Mouse (Mus musculus) intestine, embryonic 14.5 days (tissue): ENCODE measurements at regions not wholly inside any gene's neighbourhood (a gene's known extent, or its start where the extent isn't known, plus 50 kb on each side); places are given as distances from the start of the nearest gene placed in this dataset.

Source experiments
- ATAC-seq: fragments of 200-750 bp; cut with Nextera tagmentation; replicated peaks from 2 replicates; pipeline ENCODE4 v1.8.0; 2017; ENCODE audit warnings: low read depth, moderate number of reproducible peaks, moderate TSS enrichment, moderate library complexity; ENCODE audit not compliant: low FRiP score, low TSS enrichment
- DNase-seq: peaks from one replicate; pipeline ENCODE4 v3.0.0-alpha.2; 2018; ENCODE audit warnings: low spot score
- H3K27ac ChIP-seq: fragments of 300-500 bp; sonication (generic); 2 replicates; pipeline ENCODE4 v1.5.1; 2014; ENCODE audit warnings: low read depth, mild to moderate bottlenecking, control low read depth
- H3K27me3 ChIP-seq: fragments of 300-500 bp; sonication (generic); replicated peaks from 2 replicates; pipeline ENCODE4 v1.6.1; 2014; ENCODE audit warnings: low read length, control low read depth; ENCODE audit not compliant: control insufficient read depth, insufficient read depth
- H3K36me3 ChIP-seq: fragments of 300-500 bp; sonication (generic); 2 replicates; pipeline ENCODE4 v1.6.1; 2014; ENCODE audit warnings: low read length, control low read depth; ENCODE audit not compliant: control insufficient read depth, insufficient read depth
- H3K4me1 ChIP-seq: fragments of 300-500 bp; sonication (generic); replicated peaks from 2 replicates; pipeline ENCODE4 v1.6.1; 2014; ENCODE audit warnings: low read length, control low read depth, mixed read lengths; ENCODE audit not compliant: control insufficient read depth, insufficient read depth
- H3K4me2 ChIP-seq: fragments of 300-500 bp; sonication (generic); 2 replicates; pipeline ENCODE4 v1.6.1; 2014; ENCODE audit warnings: low read length
- H3K4me3 ChIP-seq: fragments of 300-500 bp; sonication (generic); 2 replicates; pipeline ENCODE4 v1.5.1; 2014; ENCODE audit warnings: low read depth, low read length, control low read depth, mixed read lengths
- H3K9ac ChIP-seq: fragments of 300-500 bp; sonication (generic); 2 replicates; pipeline ENCODE4 v1.6.1; 2014; ENCODE audit warnings: mild to moderate bottlenecking, low read length
- H3K9me3 ChIP-seq: fragments of 300-500 bp; sonication (generic); 2 replicates; pipeline ENCODE4 v1.6.1; 2016; ENCODE audit warnings: low read length, control low read depth; ENCODE audit not compliant: control insufficient read depth
- WGBS: fragments of 180-500 bp; shearing (Covaris S2); extraction: QIAGEN DNeasy Blood & Tissue Kit; methylation state at CpG from one replicate; pipeline ENCODE4 v1.1.7; 2014; 5-methylcytosine and 5-hydroxymethylcytosine counted together

DNA sequence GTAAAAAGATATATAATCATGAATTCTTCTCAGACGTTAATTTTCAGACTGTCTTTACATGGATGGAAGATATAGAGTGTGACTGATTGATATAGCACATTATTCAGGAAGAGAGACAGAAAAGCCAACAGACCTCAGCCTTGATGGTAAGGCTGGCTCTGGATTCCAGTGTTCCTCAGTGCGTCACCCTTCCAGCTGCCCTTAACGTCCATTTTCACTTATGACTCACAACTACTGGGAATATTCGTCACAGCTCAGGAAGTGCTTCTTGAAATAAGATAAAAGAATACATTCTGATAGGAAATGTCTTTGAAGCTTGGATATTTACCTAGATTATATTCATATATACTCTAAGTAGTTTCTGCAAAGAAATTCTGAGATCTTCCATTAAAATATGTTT is 923.8 kb downstream of the Flrt2 start:
- Histone ChIP-seq H3K9ac (no peak overlapping the region), H3K9me3 (no peaks in the 10 kb centered on the region), H3K27me3 (no peaks in the 10 kb centered on the region), H3K27ac (no peak overlapping the region), H3K4me3 (no peak overlapping the region), H3K4me1 (no peaks in the 10 kb centered on the region), H3K36me3 (no peaks in the 10 kb centered on the region), H3K4me2 (no peak overlapping the region)
- no peak for DNase-seq
- ATAC-seq: no peak
- 81% methylated on average over 4 of the region's 4 CpGs for WGBS

- Histone ChIP-seq H3K4me3 (no peak overlapping the region), H3K27me3 (no peaks in the 10 kb centered on the region), H3K36me3 (no peaks in the 10 kb centered on the region), H3K27ac (no peak overlapping the region), H3K9me3 (no peaks in the 10 kb centered on the region), H3K4me1 (no peaks in the 10 kb centered on the region), H3K4me2 (no peak overlapping the region), H3K9ac (no peak overlapping the region)
- ATAC-seq (no peak), DNase-seq (no peak)
- WGBS: 92% methylated on average over 2 of the region's 2 CpGs
Measured at GRCm38 (mm10) chr12:96617226-96617625, 925.2 kb downstream of the Flrt2 start.
